Mouse (Mus musculus) ES-CJ7 (cell line): ENCODE data around the gene Myo18a.

ENCODE experiments used
- DNase-seq: peaks from one replicate; pipeline ENCODE4 v3.0.0; 2011; ENCODE audit warnings: low read depth, low spot score

Myo18a gene

DNA sequence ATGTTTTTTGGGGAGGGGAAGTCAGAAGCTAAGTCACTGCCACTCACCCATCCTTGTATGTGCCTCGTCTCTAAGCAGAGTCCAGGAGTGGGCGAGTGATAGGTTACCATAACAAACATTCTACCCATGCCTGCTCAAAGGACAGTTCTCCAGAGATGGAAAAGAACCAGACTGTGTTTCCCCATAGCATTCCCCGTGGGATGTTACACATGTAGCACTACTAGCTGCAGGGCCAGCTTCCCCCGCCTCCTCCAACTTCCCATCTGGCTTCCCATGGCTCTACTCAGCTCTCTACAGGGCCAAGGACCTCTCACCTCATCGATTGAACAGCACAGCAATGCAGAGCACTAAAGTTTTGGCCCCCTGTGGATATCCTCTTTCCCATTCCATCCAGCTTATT lies 32.2 kb downstream of the Myo18a start:
- no peak for DNase-seq

DNA sequence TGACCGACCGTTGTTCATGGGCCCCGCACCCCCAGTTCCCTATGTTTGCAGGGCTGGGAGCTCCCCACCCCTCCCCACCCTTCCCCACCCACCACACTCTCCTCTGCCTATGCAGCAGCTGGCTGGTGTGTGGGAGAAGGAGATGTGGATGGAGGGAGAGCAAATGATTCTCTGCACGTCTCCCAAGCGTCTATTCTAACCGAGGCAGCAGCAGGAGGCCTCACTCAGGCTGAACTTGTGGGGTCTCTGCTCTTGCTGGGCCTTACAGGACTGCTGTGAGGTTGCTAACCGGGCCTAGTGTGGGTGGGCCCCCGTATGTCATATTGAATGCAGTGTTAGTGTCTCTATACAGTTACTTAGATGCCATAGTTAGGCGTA lies 37.4 kb downstream of the Myo18a start:
- no peak for DNase-seq

DNA sequence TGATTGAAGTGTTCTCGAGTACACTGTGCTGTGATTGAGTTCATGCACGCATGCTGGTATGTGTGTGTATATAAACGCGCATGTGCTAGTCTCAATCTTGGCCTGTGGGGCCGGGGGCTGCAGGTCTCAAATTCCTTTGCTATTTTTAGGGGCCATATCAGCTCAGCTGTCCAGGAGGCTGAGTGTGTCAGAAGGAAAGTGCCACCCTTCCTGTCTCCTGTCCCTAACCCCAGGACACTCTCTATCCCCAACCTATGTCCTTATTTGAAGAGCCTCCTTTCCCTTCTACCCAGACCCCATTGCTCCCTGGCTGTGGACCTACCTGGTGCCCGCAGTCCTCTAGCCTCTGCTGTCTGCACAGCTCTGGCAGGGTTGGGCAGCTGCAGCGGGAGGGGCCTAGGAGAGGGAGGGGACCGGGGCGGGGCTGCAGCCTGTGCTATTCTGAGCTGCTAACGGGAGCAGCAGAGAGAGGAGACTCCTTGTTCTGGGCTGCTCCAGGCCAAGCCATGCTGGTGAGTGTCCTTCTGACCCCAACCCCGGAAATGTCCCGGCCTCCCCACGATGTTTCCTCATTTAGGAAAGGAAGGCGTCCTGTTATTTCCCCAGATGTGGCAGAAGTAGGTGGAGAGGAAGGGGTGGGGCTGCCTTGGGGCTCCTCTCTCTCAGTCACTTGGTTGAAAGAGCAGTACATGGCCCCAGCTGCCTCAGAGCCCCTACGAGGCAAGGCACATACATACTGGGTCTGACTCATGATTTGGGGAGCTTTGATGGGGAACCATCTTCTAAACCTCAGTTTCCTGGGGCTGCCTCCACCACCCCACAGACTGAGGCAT lies 38.0 kb downstream of the Myo18a start:
- DNase-seq = no peak

DNA sequence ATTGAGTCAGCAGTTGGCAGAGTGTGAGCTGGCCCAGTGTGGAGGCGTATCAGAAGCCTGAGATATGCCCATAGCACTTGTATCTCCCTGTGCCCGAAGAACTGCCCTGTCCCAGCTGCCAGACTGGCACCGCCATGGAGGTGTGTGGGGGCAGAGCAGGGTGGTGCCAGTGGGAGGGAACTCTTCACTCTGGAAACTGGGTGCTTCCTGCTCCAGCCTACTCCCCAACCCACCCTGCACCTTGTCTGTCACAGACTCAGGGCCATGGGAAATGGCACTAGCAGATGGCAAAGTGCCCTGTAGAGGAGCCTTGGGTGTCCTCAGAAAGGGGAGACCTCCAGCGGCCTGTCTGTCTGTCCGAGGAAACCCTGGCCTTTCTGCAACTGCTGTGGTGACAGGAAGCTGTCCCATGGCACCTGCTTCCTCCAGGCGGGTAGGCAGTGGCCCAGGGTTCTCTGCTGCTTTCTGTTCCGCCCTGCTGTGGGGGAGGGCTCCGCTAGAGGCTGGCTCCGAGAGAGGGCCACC lies 39.4 kb downstream of the Myo18a start:
- DNase-seq = no peak

DNA sequence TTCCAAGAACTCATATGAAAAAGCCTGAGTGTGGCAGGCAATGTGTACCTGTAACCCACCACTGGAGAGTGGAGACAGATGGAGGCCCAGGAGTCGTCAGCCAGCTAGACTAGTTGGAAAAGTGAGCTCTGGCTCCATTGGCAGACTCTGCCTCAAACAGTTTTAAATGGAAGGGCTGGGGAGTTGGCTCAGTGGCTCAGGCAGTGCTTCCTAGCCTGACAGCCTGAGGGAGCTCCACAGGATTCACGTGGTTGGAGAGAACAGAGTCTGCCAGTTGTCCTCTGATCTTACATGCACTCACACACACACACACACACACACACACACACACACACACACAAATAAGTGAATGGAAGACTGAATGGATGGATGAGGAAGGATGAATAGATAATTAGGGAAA lies 43.2 kb downstream of the Myo18a start:
- no peak for DNase-seq

DNA sequence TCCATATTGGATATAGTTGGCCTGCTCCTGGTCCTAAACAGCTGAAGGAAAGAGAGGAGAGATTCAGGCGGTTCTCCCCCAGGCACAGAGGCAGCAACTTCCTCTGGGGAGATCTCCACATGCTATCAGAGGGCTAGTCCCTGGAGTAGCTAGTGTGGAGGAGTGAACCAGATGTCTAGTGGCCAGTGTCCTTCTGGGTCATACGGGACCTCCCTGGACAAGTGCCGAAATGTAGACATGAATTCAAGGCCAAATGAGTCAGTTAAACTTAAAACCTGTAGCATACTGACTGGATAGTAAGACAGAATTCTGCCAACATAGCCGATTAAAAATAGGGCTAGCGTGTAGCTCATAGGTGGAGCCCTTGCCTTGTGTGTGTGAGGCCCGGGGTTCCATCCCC lies 43.8 kb downstream of the Myo18a start:
- DNase-seq = no peak

DNA sequence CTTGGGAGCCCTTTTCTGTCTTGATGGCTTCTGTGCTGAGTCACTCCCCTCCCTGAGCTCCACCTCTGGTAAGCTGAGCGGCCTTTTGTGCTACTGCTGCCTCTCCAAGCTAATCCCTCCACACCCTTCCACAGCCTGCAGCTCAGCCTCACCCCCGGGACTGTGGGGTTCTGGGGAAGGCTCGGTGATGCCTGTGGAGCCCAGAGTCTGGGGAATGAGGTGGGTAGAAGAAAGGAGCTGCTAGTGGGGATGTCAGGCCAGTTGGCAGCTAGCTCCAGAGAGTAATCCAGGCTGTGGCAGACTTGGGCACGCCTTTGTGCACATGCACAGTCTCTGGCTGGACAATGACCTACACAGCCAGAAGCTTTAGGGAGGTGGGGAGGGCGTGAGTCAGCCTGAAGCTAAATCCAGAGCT lies 45.0 kb downstream of the Myo18a start:
- DNase-seq = peak; percentile 55

DNA sequence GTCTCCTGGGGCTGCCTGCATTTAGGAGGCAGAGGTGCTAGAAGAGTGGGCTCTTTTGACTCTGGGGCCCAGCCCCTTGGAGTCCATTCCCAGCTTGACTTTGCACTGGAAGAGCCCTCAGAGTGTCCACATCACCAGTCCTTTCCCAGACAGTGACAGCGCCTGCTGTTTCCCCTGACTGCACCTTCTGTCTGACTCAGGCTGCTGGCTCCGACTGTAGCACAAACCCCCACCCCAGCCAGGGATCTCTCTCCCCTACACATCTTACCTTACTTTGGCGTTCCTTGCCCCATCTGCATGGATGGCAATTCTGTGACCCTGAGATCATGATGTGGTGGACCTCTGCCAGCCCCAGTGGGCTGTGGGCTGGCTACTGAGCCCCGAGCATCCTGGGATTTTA lies 46.2 kb downstream of the Myo18a start:
- no peak for DNase-seq

DNA sequence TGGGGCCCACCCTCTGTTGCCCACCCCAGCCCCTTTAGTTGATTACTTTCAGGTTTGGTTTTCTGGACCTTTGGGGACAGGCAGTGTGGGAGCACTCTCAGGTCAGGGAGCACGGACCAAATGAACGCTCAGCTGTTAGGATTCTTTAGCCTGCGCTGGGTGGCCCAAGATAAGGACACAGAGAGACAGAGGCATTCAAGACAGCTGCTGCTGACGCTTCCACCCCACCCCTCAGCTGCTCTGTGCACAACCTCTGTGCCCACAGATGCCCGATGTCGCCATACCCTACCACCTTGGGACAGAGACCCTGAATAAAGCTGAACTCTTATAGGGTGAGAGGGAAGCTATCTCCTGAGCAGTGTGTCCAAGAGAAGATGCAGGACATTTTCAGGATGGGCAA lies 47.0 kb downstream of the Myo18a start:
- DNase-seq = no peak

DNA sequence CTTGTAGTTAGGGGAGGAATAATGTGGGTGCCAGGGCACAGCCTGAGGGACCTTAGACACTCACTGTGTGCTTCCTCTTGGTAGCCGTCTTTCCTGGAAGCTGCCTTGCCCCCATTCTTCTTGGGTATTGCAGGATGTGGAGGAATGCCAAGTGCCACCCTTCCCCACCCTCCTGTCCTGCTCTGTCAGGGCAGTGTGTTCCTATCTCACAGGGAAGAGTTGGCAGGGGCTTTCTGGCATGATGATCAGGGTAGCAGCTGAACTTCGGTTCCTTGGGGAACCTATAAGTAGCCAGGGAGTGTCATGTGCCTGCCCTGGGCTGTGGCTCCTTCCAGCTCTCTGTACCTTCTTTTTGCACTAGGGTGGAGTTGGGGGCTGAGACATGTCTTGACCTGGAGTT lies 50.9 kb downstream of the Myo18a start:
- no peak for DNase-seq

DNA sequence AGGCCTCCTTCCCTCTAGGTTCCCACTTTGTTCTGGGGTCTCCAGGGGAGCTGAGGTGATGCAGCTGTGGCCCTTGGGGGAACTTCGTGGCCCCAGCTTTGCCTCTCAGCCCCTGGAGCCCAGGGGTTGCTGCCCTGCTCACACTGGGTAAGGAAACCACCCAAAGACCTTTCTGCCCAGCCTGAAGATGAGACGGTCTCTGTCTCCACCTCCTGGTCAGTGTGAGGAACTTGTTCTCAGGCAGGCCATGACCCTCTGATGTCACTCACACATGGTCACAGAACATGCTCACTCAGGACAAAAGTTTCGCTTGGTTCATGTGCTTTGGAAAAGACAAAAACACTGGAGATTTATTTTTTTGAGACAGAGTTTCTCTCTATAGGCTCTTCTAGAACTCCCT lies 53.0 kb downstream of the Myo18a start:
- peak; percentile 86 for DNase-seq

DNA sequence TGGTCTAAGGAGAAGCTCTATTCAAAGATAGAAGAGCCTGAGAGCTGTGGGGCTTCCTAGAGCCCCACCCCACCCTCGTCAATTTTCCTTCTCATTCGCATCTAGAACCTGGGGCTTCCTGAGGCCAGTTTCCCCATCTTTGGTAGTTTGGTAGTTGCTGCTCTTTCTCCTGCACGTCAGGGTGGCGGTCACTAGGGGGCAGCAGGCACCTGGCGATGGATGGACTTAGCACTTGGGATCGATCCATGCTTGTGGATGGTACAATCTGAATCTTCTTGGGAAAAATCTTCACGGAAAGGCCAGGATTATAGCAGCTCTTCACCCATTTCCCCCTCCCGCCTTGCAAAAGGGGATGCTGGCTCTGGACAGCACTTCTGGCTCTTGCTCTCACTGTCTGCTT lies 58.6 kb downstream of the Myo18a start:
- peak; percentile 78 for DNase-seq

DNA sequence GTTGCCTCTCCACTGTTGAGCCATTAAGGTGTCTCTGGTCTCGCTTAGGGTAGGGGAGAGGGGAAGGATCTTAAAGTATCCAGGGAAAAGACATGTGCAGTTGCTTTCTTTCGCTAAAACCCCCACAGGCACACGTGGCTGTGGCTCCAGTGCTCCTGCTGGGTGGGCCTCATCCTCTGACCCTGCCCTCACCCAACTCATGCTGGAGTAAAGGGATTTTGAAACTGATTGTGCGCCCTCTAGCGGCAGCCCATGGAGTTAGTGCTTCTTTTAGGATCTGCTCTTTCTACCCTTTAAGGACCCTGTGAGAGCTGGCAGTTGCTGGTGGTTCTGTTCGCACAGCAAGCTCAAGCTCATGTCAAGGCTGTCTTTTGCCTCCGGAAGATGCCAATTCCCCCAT lies 59.7 kb downstream of the Myo18a start:
- peak; percentile 88 for DNase-seq

DNA sequence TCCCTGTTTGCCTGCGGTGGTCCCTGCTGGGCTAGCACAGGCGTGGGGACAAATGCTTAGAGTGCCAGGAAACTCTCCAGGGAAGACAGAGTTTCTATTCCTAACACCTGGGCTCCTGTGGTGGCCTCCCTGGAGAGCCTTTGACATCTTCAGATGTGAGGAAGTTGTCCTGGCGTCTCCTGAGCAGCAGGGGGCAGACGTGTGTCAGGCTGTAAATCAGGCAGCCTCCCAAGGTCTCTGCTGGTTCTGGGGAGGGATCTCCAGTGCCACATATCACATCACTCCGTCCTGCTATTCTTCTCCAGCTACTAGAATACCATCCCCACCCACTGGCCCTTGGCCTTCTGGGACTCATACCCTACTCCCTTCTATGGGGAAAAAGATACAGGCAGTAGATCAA lies 62.8 kb downstream of the Myo18a start:
- peak; percentile 86 for DNase-seq

DNA sequence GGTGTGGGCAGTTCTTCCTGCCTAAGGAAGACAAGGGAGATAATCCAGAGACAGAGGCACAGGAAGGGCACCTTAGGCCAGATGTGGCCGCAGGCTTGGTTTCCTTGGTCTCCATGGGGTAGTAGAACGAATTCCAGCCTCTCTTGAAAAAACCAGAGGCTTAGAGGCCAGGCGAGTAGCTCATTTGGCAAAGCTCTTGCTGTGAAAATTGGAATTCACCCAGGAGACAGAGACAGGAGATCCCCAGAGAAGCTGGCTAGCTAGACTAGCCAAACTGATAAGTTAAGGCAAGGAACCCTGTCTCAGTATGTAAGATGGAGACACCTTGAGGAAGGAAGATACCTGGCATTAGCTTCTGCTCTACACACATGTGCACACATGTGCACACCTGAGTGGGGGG lies 63.3 kb downstream of the Myo18a start:
- no peak for DNase-seq

DNA sequence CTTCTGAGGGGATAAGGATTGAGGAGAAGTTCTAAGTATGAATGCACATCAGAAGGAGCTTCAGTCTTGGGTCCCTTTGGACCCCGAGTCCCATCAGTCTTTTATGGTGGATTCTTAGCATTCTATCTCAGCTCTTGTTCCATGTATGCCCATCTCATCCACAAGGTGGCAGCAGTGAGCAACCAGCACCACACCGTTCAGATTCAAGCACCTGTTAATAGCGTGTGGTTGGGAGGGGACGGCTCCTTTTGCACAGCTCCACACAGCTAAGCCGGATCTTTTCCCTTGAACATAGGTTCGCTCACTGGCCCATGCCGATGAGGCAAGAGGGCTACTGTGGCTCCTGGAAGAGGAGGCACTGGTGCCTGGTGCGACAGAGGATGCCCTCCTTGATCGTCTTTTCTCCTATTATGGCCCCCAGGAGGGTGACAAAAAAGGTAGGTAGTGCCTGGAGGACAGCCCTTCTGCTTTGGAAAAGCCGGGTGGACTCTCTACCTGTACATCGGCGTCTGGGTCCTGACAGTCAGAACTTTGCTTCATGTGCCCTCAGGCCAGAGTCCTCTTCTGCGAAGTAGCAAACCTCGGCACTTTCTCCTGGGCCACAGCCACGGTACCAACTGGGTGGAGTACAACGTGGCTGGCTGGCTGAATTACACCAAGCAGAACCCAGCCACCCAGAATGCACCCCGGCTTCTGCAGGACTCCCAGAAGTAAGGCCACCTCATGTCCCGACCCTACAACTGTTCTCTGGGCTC lies 64.4 kb downstream of the Myo18a start:
- peak; percentile 91 for DNase-seq

DNA sequence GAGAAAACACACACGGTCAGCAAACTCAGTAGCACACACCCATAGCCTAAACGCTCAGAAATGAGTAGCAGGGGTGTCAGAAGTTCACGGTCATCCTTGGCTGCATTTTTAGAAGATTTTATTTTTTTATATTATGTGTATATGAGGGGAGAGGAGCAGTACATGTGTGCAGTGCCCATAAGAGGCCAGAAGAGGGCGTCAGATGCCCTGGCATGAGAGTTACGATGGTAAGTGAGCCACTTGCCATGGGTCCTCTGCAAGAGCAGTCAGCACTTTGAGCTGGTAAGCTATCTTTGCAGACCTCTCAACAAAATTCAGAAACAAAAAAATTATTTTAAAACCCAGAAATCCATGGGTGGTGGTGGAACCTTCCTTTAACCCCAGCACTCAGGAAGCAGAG lies 65.1 kb downstream of the Myo18a start:
- DNase-seq = peak; percentile 67

DNA sequence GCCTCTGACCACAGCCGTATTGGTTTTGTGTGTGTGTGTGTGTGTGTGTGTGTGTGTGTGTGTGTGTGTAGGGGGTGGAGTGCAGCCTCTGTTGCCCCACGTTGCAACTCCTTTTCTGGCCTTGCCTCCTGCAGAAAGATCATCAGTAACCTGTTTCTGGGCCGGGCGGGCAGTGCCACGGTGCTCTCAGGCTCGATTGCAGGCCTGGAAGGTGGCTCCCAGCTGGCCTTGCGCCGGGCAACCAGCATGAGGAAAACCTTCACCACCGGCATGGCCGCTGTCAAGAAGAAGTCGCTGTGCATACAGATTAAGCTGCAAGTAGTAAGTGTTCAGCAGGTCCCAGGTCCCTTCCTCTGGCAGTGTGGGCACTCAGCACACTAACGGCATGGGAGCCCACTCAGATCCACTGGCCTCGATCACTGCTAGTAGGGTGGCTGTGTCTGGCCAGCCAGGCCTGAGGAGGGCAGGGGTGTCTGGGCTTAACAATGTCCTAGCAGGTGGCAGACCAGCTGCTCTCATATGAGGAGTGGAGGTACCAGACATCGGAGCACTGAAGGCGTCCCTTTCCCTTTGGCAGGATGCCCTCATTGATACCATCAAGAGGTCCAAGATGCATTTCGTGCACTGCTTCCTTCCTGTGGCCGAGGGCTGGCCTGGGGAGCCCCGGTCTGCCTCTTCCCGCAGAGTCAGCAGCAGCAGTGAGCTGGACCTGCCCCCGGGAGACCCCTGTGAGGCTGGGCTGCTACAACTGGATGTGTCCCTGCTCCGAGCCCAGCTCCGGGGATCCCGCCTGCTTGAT lies 66.2 kb downstream of the Myo18a start:
- no peak for DNase-seq

DNA sequence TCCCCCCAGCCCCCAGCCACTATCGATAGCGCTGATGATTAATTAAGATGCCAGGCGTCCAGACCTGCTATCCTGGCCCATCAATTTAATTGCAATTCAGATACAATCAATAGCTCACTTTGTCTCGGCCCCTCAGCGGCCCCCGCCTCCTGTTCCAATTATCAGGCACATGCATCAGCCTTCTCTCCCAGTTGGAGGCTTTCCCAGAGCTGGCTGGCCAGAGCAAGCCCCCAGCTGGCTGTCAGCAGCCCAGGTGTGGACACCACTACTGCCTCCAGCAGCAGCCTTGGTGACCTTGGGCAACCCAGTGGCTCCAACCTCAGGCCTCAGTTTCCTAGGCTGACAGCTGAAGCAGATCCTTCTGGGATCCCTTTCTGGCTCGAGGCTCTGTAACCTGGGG lies 67.8 kb downstream of the Myo18a start:
- DNase-seq = no peak

DNA sequence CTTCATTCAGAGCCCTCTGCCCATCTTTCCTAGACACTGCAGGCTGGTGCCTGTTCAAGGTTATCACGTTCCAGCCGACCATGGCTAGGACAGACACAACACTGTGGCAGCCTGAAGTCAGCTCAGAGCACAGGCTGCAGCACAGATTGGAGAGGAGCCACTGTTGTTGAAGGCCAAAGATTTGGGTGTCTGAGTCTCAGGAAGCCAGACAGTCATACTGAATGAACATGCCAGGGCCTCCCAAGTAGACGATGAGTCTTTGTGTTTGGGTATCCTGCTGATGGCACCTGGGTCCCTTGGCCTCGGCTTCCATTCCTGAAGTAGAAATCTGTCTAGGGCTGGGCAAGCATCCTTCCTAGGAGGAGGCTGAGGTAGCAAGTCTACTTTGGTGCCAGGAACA lies 69.5 kb downstream of the Myo18a start:
- DNase-seq = no peak

DNA sequence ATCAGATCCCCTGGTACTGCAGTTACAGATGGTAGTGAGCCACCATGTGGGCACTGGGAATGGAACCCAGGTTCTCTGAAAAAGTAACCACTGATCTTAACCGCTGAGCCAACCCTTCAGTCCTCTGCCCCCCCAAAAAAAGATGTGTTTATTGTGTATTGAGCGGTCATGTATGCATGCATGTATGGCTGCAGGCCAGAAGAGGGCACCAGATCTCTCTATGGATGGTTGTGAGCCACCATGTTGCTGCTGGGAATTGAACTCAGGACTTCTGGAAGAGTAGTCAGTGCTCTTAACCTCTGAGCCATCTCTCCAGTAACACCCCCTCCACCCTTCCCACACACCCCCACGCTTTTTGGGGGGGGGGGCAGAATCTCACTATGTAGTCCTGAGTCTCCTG lies 72.1 kb downstream of the Myo18a start:
- DNase-seq = peak; percentile 55

DNA sequence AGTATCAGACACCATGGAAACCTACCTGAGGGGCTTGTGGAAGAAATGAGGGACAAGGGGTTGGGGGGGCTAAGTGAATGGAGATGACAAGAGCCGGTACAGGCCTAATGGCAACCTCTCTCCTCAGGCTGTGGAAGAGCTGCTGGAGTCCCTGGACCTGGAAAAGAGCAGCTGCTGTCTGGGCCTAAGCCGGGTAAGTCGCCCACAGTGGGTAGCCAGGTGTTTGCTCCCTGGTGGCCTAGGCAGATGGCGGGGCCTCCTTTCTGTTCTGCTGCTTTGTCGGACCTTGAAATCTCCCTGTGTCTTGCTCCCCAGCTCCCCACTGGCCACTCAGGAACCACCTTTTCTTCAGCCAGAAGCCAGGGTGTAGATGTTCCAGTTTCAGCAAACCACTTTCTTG lies 73.2 kb downstream of the Myo18a start:
- no peak for DNase-seq
